17 mouse cellular contexts compared by ENCODE assay signal in genomic region chr11:100516291-100516690, GRCm38 (mm10). TPM values are rescaled to one million over a fixed set of nuclear protein-coding genes. Genes with fewer than 3 reads are reported as not detected.
A peak's percentile ranks its signal among the peaks of the same experiment; 100 is the strongest.
DNase-seq lines count a peak whose midpoint lies in the region.
"Had no signal": no experiment of that assay in that cellular context is flagged by ENCODE, and none has a peak within 500 bp of the region (broad histone marks: within the 10 kb centered on the region; RNA-seq: fewer than 3 reads in every experiment).

No protein-coding gene starts in this region.

- DNase-seq in adrenal gland, adult (ENCODE audit: inconsistent age in 2 of 2, low spot score in 1 of 2), result peak; percentile 74 to 92
- no peak for DNase-seq in adrenal gland, postnatal 4 days (ENCODE audit: low spot score in 2 of 2)
- DNase-seq in kidney, postnatal 10 days, result peak; percentile 79
- DNase-seq in kidney, adult 18-20 months, result no peak
- DNase-seq in ovary, adult 18-20 months (ENCODE audit: low spot score), result peak; percentile 54
- no peak for DNase-seq in ovary, postnatal 10 days (ENCODE audit: low spot score)
- no peak for DNase-seq in ovary, postnatal 36 days (ENCODE audit: low spot score)
- DNase-seq in thymus, postnatal 14 days, result no peak
- DNase-seq: forebrain, postnatal 0 days; gastrocnemius, adult 2 months; heart, adult 11 months; liver, embryonic 13.5 days; lung, postnatal 10 days; right cerebral cortex, postnatal 14 days; thymus, adult 18-20 months had no signal

RNA-seq across cellular contexts. Expression of gene Acly, which starts 11.5 kb away (rescaled TPM):
- total RNA-seq in adrenal gland, postnatal 4 days (2021), result 100 to 1,000 TPM; 420 to 464 TPM

RNA-seq across cellular contexts. Expression of gene Ttc25, which starts 29.1 kb away (rescaled TPM):
- 1 to 10 TPM; 2.2 TPM for total RNA-seq in adrenal gland, postnatal 4 days (2021)
- total RNA-seq: megakaryocyte-erythroid progenitor cell, adult 5-6 weeks; monocyte, adult 5-6 weeks had no signal

RNA-seq across cellular contexts. Expression of gene Klhl11, which starts 43.8 kb away (rescaled TPM):
- 10 to 100 TPM; 48.8 to 50.0 TPM for total RNA-seq in adrenal gland, postnatal 4 days (2021)

RNA-seq across cellular contexts. Expression of gene Cnp, which starts 58.4 kb away (rescaled TPM):
- 10 to 100 TPM; 49.5 to 51.3 TPM for total RNA-seq in adrenal gland, postnatal 4 days (2021)

Comparison
In these comparisons a context has a peak if more than half of its experiments do, and no peak if none do; other contexts are left out.
1. DNase-seq: peak in adrenal gland, adult (2 of 2), kidney, postnatal 10 days (single experiment) and ovary, adult 18-20 months (single experiment); none in adrenal gland, postnatal 4 days (0 of 2), kidney, adult 18-20 months (single experiment), ovary, postnatal 10 days (single experiment), ovary, postnatal 36 days (single experiment) and thymus, postnatal 14 days (single experiment).